In genomic region chr14:105589751-105590150, GRCm38 (mm10) we compare ENCODE assay signal across 11 mouse cellular contexts.
DNase-seq lines count a peak whose midpoint lies in the region; ATAC-seq and TF ChIP-seq lines count a peak whose summit lies in the region.
"Had no signal": no experiment of that assay in that cellular context is flagged by ENCODE, and none has a peak within 500 bp of the region (broad histone marks: within the 10 kb centered on the region; RNA-seq: fewer than 3 reads in every experiment).

No protein-coding gene starts in this region.

- no peak for ATAC-seq in heart, embryonic 14.5 days (ENCODE audit: insufficient number of reproducible peaks, insufficient read depth, low FRiP score, low read depth)
- ATAC-seq in hindbrain, postnatal 0 days: no peak; the same call in 1 of the 2 replicates
- ATAC-seq: intestine, embryonic 15.5 days had no signal

- H3K27me3 ChIP-seq in heart, embryonic 14.5 days (ENCODE audit: control insufficient read depth, insufficient read depth, low read length): no peaks in the 10 kb centered on the region
- no peaks in the 10 kb centered on the region for H3K27me3 ChIP-seq in hindbrain, postnatal 0 days (ENCODE audit: insufficient read depth, low read length)
- H3K27me3 ChIP-seq: intestine, embryonic 15.5 days had no signal

- H3K9me3 ChIP-seq in heart, embryonic 14.5 days (ENCODE audit: control insufficient read depth, low read length): no peaks in the 10 kb centered on the region
- no peaks in the 10 kb centered on the region for H3K9me3 ChIP-seq in hindbrain, postnatal 0 days (ENCODE audit: low read length)
- H3K9me3 ChIP-seq: intestine, embryonic 15.5 days had no signal

- intact Hi-C loops in heart, postnatal 25 days (cut with DNase I): no loop called here

- peak overlapping the region; percentile 29 to 34; a peak in 3 of 4 replicates for H3K27ac ChIP-seq in heart, embryonic 14.5 days (replicated peaks in 1 of 2; ENCODE audit: control insufficient read depth in 1 of 2, insufficient read depth in 1 of 2, low read depth in 2 of 2, low read length in 2 of 2)
- peak overlapping the region; percentile 75 for H3K27ac ChIP-seq in hindbrain, postnatal 0 days
- H3K27ac ChIP-seq: intestine, embryonic 15.5 days; liver, embryonic 14.5 days had no signal

- no peak for TF ChIP-seq CTCF in hindbrain, postnatal 0 days (IDR thresholded peaks at IDR 0.05; ENCODE audit: low read depth)

- peak overlapping the region; percentile 36 to 39 for H3K4me3 ChIP-seq in heart, embryonic 14.5 days (ENCODE audit: control insufficient read depth in 1 of 2, insufficient read depth in 1 of 2, low read depth in 1 of 2, low read length in 2 of 2)
- no peak overlapping the region; the same call in 1 of the 2 replicates for H3K4me3 ChIP-seq in hindbrain, postnatal 0 days (ENCODE audit: low read length)
- H3K4me3 ChIP-seq: erythroblast, embryonic 14.5 days; intestine, embryonic 15.5 days had no signal

- DNase-seq in heart, postnatal 25 days (ENCODE audit: low spot score): no peak
- DNase-seq in right cerebral cortex, adult 18-20 months: peak; percentile 38
- no peak for DNase-seq in right cerebral cortex, postnatal 36 days (ENCODE audit: low spot score in 2 of 2)
- no peak for DNase-seq in hindbrain, postnatal 0 days (ENCODE audit: low spot score)
- DNase-seq in yolk sac, embryonic 10.5 days (ENCODE audit: low spot score): no peak
- no peak for DNase-seq in adrenal gland, postnatal 36 days

- peaks cover 8 to 14% of the 10 kb centered on the region in 2 experiments for H3K4me1 ChIP-seq in heart, embryonic 14.5 days (ENCODE audit: control insufficient read depth in 2 of 2, insufficient read depth in 2 of 2, low read length in 2 of 2)
- no peaks in the 10 kb centered on the region for H3K4me1 ChIP-seq in hindbrain, postnatal 0 days (ENCODE audit: insufficient read depth, low read length)
- H3K4me1 ChIP-seq: intestine, embryonic 15.5 days had no signal

- H3K36me3 ChIP-seq in heart, embryonic 14.5 days (ENCODE audit: control insufficient read depth, insufficient read depth, low read length): 0 out of 2 replicates have a peak, but pooled peaks cover 4% of the 10 kb centered on the region
- no peaks in the 10 kb centered on the region for H3K36me3 ChIP-seq in hindbrain, postnatal 0 days (ENCODE audit: insufficient read depth, low read length)
- H3K36me3 ChIP-seq: G1E; intestine, embryonic 15.5 days had no signal

- 60% methylated on average over 7 of the region's 7 CpGs for WGBS in heart, embryonic 14.5 days
- 56% methylated on average over 7 of the region's 7 CpGs for WGBS in hindbrain, postnatal 0 days

- peak overlapping the region; percentile 61 for H3K9ac ChIP-seq in heart, embryonic 14.5 days (ENCODE audit: low read length)
- no peak overlapping the region for H3K9ac ChIP-seq in hindbrain, postnatal 0 days (replicated peaks; ENCODE audit: low read length)
- H3K9ac ChIP-seq: intestine, embryonic 15.5 days; liver, embryonic 14.5 days had no signal

- H3K4me2 ChIP-seq in heart, embryonic 14.5 days (ENCODE audit: low read length): peak overlapping the region; percentile 60
- peak overlapping the region; percentile 27 for H3K4me2 ChIP-seq in hindbrain, postnatal 0 days (ENCODE audit: low read depth, low read length)
- H3K4me2 ChIP-seq: intestine, embryonic 15.5 days had no signal
